Mouse (Mus musculus): Measurements from ENCODE around the gene Gm14308.
"Not testable (repeated sequence)": the region's sequence is repeated elsewhere in the genome, so short reads cannot be mapped to it uniquely, and the experiment has no call there.

The Gm14308 gene

GRCm38 (mm10) chr2:176636244-176636643, at the start of gene Gm14308:
TSS of gene Gm14308 (minus strand) at chr2:176636344.
- not testable (repeated sequence) for DNase-seq

- not testable (repeated sequence) for DNase-seq
Measured at GRCm38 (mm10) chr2:176670222-176670621, 34.1 kb upstream of the Gm14308 start, which contains the start of gene Zfp973. TSS of gene Zfp973 (plus strand) at chr2:176670522.
